11 mouse cellular contexts compared by ENCODE assay signal in the genomic region with DNA sequence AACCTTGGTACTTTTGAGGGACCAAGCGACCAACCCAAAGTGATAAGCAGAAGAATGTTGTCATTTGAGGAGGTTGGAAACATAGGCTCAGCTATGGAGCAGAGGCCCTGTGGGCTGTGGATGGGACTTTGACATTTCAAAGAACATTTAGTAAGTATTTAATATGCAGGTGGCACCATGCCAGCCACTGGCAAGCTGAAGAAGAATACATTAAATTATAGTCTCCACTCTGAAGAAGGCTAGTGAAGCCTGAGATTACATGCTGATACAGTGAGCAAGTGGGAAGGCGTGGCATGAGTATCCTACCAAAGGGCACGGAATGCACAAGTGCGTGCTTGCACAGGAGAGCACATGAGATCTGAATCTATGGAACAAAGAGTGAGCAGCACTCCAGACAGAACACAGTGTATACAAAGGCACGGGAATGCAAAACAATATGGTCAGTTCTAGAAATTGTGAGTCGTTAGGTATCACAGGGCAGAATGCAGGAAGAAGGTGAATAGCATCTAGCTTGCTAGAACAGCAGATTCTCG. TPM values are rescaled to one million over a fixed set of nuclear protein-coding genes. Genes with fewer than 3 reads are reported as not detected.
DNase-seq lines count a peak whose midpoint lies in the region; ATAC-seq and TF ChIP-seq lines count a peak whose summit lies in the region.
"Had no signal": no experiment of that assay in that cellular context is flagged by ENCODE, and none has a peak within 500 bp of the region (broad histone marks: within the 10 kb centered on the region; RNA-seq: fewer than 3 reads in every experiment).

No protein-coding gene starts in this region.

- H3K9ac ChIP-seq in forebrain, embryonic 15.5 days (replicated peaks) = no peak overlapping the region
- H3K9ac ChIP-seq in lung, embryonic 15.5 days = no peak overlapping the region

- no peak for TF ChIP-seq POLR2A in kidney, adult 2 months (IDR thresholded peaks at IDR 0.05; ENCODE audit: low read depth, low read length)
- no peak for TF ChIP-seq POLR2A in olfactory bulb, adult 2 months (IDR thresholded peaks at IDR 0.05; ENCODE audit: insufficient read depth, low read depth, low read length)

- H3K27me3 ChIP-seq in forebrain, embryonic 15.5 days = no peaks in the 10 kb centered on the region
- 0 out of 2 replicates have a peak, but pooled peaks cover 3% of the 10 kb centered on the region for H3K27me3 ChIP-seq in forebrain, embryonic 10.5 days (ENCODE audit: poor library complexity, severe bottlenecking)
- no peaks in the 10 kb centered on the region for H3K27me3 ChIP-seq in lung, embryonic 15.5 days
- H3K27me3 ChIP-seq in kidney, adult 2 months (replicated peaks; ENCODE audit: control insufficient read depth, insufficient read depth, low read length) = no peaks in the 10 kb centered on the region

- no peak for DNase-seq in forebrain, embryonic 10.5 days (ENCODE audit: extremely low spot score, low spot score)
- DNase-seq in lung, postnatal 10 days = no peak
- peak; percentile 59 for DNase-seq in kidney, adult 2 months
- no peak for DNase-seq in right cerebral cortex, adult 2 months (ENCODE audit: low spot score in 2 of 2)
- no peak for DNase-seq in urinary bladder, postnatal 10 days (ENCODE audit: low spot score)
- DNase-seq: heart, postnatal 4 days; retina, postnatal 1 day had no signal

- no peaks in the 10 kb centered on the region for H3K9me3 ChIP-seq in forebrain, embryonic 15.5 days
- H3K9me3 ChIP-seq in forebrain, embryonic 10.5 days = no peaks in the 10 kb centered on the region
- H3K9me3 ChIP-seq in lung, embryonic 15.5 days = no peaks in the 10 kb centered on the region
- H3K9me3 ChIP-seq: limb, embryonic 10.5 days had no signal

- no peak overlapping the region for H3K4me2 ChIP-seq in forebrain, embryonic 15.5 days (replicated peaks)
- H3K4me2 ChIP-seq in lung, embryonic 15.5 days = no peak overlapping the region

- H3K4me3 ChIP-seq in forebrain, embryonic 15.5 days = no peak overlapping the region
- H3K4me3 ChIP-seq in forebrain, embryonic 10.5 days = no peak overlapping the region
- H3K4me3 ChIP-seq in lung, embryonic 15.5 days = no peak overlapping the region
- H3K4me3 ChIP-seq in kidney, adult 2 months (ENCODE audit: insufficient read depth, low read depth, low read length) = no peak overlapping the region
- no peak overlapping the region for H3K4me3 ChIP-seq in olfactory bulb, adult 2 months (ENCODE audit: insufficient read depth, low read depth, low read length)
- H3K4me3 ChIP-seq: limb, embryonic 10.5 days had no signal

- H3K36me3 ChIP-seq in forebrain, embryonic 15.5 days = no peaks in the 10 kb centered on the region
- no peaks in the 10 kb centered on the region for H3K36me3 ChIP-seq in forebrain, embryonic 10.5 days (replicated peaks)
- H3K36me3 ChIP-seq in lung, embryonic 15.5 days = no peaks in the 10 kb centered on the region
- H3K36me3 ChIP-seq in kidney, adult 2 months (ENCODE audit: control insufficient read depth, insufficient read depth, low read length) = no peaks in the 10 kb centered on the region
- H3K36me3 ChIP-seq: limb, embryonic 10.5 days had no signal

- WGBS in forebrain, embryonic 15.5 days = 57% methylated on average over 7 of the region's 7 CpGs
- 89% methylated on average over 7 of the region's 7 CpGs for WGBS in forebrain, embryonic 10.5 days
- WGBS in lung, embryonic 15.5 days = 62% methylated on average over 7 of the region's 7 CpGs
- WGBS in kidney, adult 2 months = 57% methylated on average over 7 of the region's 7 CpGs
- 34% methylated on average over 7 of the region's 7 CpGs for WGBS in olfactory bulb, adult 2 months

- ATAC-seq in forebrain, embryonic 15.5 days (replicated peaks) = no peak
- ATAC-seq in lung, embryonic 15.5 days (ENCODE audit: borderline replicate concordance, extremely low read depth, low FRiP score, low TSS enrichment) = no peak

- peaks cover 27% of the 10 kb centered on the region for H3K4me1 ChIP-seq in forebrain, embryonic 15.5 days
- H3K4me1 ChIP-seq in forebrain, embryonic 10.5 days = peaks cover 45% of the 10 kb centered on the region
- H3K4me1 ChIP-seq in lung, embryonic 15.5 days = peaks cover 38% of the 10 kb centered on the region
- peaks cover 18% of the 10 kb centered on the region for H3K4me1 ChIP-seq in kidney, adult 2 months (ENCODE audit: control insufficient read depth, insufficient read depth, low read length)
- peaks cover 15% of the 10 kb centered on the region for H3K4me1 ChIP-seq in olfactory bulb, adult 2 months (ENCODE audit: control insufficient read depth, insufficient read depth, low read length)

- peak overlapping the region; percentile 89; the same call in 1 of the 2 replicates for H3K27ac ChIP-seq in forebrain, embryonic 15.5 days (replicated peaks)
- H3K27ac ChIP-seq in forebrain, embryonic 10.5 days = no peak overlapping the region
- H3K27ac ChIP-seq in lung, embryonic 15.5 days = 0 out of 2 replicates have a peak overlapping the region, but pooled peaks have one; percentile 38
- no peak overlapping the region for H3K27ac ChIP-seq in kidney, adult 2 months (ENCODE audit: insufficient read depth, low read depth, low read length)
- H3K27ac ChIP-seq in olfactory bulb, adult 2 months (ENCODE audit: insufficient read depth, low read depth, low read length) = peak overlapping the region; percentile 45

- TF ChIP-seq CTCF in kidney, adult 2 months (conservative IDR thresholded peaks at IDR 0.05; ENCODE audit: insufficient read depth, insufficient read length, low read depth, low read length) = no peak
- TF ChIP-seq CTCF in olfactory bulb, adult 2 months (IDR thresholded peaks at IDR 0.05; ENCODE audit: insufficient read depth, low read depth, low read length) = no peak

RNA-seq across cellular contexts. Expression of a gene that starts 24.5 kb away (rescaled TPM):
- polyA plus RNA-seq in forebrain, embryonic 15.5 days (2015; fragmentation: Nextera tagmentation; extraction: Ambion mirVana) = 5.4 and 6.8 TPM in 2 replicates
- polyA plus RNA-seq in forebrain, embryonic 10.5 days (2016; fragmentation: Nextera tagmentation; extraction: Ambion mirVana) = 8.1 and 8.3 TPM in 2 replicates
- polyA plus RNA-seq in lung, embryonic 15.5 days (2015; fragmentation: Nextera tagmentation; extraction: Ambion mirVana) = 38.0 and 44.4 TPM in 2 replicates
- 74.1 and 103 TPM in 2 replicates for polyA plus RNA-seq in kidney, adult 2 months (2012; rRNA removed)
- 36.6 TPM in 1 of 2 replicates, not detected in the other for polyA plus RNA-seq in olfactory bulb, adult 2 months (2012; ENCODE audit: insufficient read depth, insufficient read length, low replicate concordance, missing spikeins)

RNA-seq across cellular contexts. Expression of a gene that starts 31.9 kb away (rescaled TPM):
- polyA plus RNA-seq in forebrain, embryonic 15.5 days (2015; fragmentation: Nextera tagmentation; extraction: Ambion mirVana) = 0.38 and 1.2 TPM in 2 replicates
- 0.12 and 0.34 TPM in 2 replicates for polyA plus RNA-seq in forebrain, embryonic 10.5 days (2016; fragmentation: Nextera tagmentation; extraction: Ambion mirVana)
- polyA plus RNA-seq in lung, embryonic 15.5 days (2015; fragmentation: Nextera tagmentation; extraction: Ambion mirVana) = 1.1 TPM in 2 replicates
- polyA plus RNA-seq in kidney, adult 2 months (2012; rRNA removed) = 0.33 and 0.43 TPM in 2 replicates
- not detected in 2 replicates for polyA plus RNA-seq in olfactory bulb, adult 2 months (2012; ENCODE audit: insufficient read depth, insufficient read length, low replicate concordance, missing spikeins)

RNA-seq across cellular contexts. Expression of a gene that starts 45.0 kb away (rescaled TPM):
- polyA plus RNA-seq in forebrain, embryonic 15.5 days (2015; fragmentation: Nextera tagmentation; extraction: Ambion mirVana) = 1.9 and 3.2 TPM in 2 replicates
- 2.7 and 2.9 TPM in 2 replicates for polyA plus RNA-seq in forebrain, embryonic 10.5 days (2016; fragmentation: Nextera tagmentation; extraction: Ambion mirVana)
- polyA plus RNA-seq in lung, embryonic 15.5 days (2015; fragmentation: Nextera tagmentation; extraction: Ambion mirVana) = 4.5 and 4.6 TPM in 2 replicates
- 13.4 and 15.3 TPM in 2 replicates for polyA plus RNA-seq in kidney, adult 2 months (2012; rRNA removed)
- polyA plus RNA-seq in olfactory bulb, adult 2 months (2012; ENCODE audit: insufficient read depth, insufficient read length, low replicate concordance, missing spikeins) = not detected in 2 replicates

RNA-seq across cellular contexts. Expression of a gene that starts 45.2 kb away (rescaled TPM):
- 99.2 and 104 TPM in 2 replicates for polyA plus RNA-seq in forebrain, embryonic 15.5 days (2015; fragmentation: Nextera tagmentation; extraction: Ambion mirVana)
- 99.7 and 101 TPM in 2 replicates for polyA plus RNA-seq in forebrain, embryonic 10.5 days (2016; fragmentation: Nextera tagmentation; extraction: Ambion mirVana)
- polyA plus RNA-seq in lung, embryonic 15.5 days (2015; fragmentation: Nextera tagmentation; extraction: Ambion mirVana) = 103 and 106 TPM in 2 replicates
- 139 and 165 TPM in 2 replicates for polyA plus RNA-seq in kidney, adult 2 months (2012; rRNA removed)
- polyA plus RNA-seq in olfactory bulb, adult 2 months (2012; ENCODE audit: insufficient read depth, insufficient read length, low replicate concordance, missing spikeins) = not detected in 2 replicates

RNA-seq across cellular contexts. Expression of a gene that starts 45.4 kb away (rescaled TPM):
- polyA plus RNA-seq in forebrain, embryonic 15.5 days (2015; fragmentation: Nextera tagmentation; extraction: Ambion mirVana) = 211 and 214 TPM in 2 replicates
- 245 and 246 TPM in 2 replicates for polyA plus RNA-seq in forebrain, embryonic 10.5 days (2016; fragmentation: Nextera tagmentation; extraction: Ambion mirVana)
- polyA plus RNA-seq in lung, embryonic 15.5 days (2015; fragmentation: Nextera tagmentation; extraction: Ambion mirVana) = 248 and 261 TPM in 2 replicates
- polyA plus RNA-seq in kidney, adult 2 months (2012; rRNA removed) = 212 and 217 TPM in 2 replicates
- polyA plus RNA-seq in olfactory bulb, adult 2 months (2012; ENCODE audit: insufficient read depth, insufficient read length, low replicate concordance, missing spikeins) = not detected in 2 replicates

Comparison
In these comparisons a context has a peak if more than half of its experiments do, and no peak if none do; other contexts are left out.
1. H3K27ac ChIP-seq: peak in forebrain, embryonic 15.5 days (single experiment), lung, embryonic 15.5 days (single experiment) and olfactory bulb, adult 2 months (single experiment); none in forebrain, embryonic 10.5 days (single experiment) and kidney, adult 2 months (single experiment).